Mouse (Mus musculus) naive thymus-derived CD4-positive, alpha-beta T cell, adult 2 months (primary cell): Measurements from ENCODE around the gene Arhgef16.
A peak's percentile ranks its signal among the peaks of the same experiment; 100 is the strongest.

ENCODE experiments used
- DNase-seq: peaks from one replicate; pipeline ENCODE4 v3.0.0-alpha.2; 2011; ENCODE audit warnings: low read depth

Gene Arhgef16

GRCm38 (mm10) chr4:154293735-154294201, 7.7 kb downstream of the Arhgef16 start:
- no peak for DNase-seq

GRCm38 (mm10) chr4:154283671-154284070, 17.8 kb downstream of the Arhgef16 start:
- no peak for DNase-seq

DNA sequence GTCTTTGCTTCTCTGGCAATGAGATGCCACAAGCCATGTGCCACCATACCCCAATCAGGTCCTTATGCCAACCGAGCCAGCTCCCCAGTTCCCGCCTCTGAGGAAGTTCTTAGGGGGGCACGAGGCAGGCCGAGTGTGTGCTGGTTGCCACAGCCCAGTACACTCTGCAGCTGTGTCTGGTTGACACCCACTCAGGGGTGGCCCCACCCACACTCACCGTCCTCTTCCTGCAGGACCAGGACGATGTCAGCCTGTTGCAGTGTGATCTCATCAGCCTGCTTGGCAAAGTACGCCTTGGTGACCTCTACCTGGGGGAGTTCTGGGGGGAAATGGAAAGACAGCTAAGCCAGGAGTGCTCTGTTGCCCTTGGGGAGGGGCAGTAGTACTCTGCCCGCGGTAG, 22.0 kb downstream of the Arhgef16 start:
- DNase-seq: no peak

GRCm38 (mm10) chr4:154273000-154273399, 28.5 kb downstream of the Arhgef16 start:
- peak; percentile 32 for DNase-seq

DNA sequence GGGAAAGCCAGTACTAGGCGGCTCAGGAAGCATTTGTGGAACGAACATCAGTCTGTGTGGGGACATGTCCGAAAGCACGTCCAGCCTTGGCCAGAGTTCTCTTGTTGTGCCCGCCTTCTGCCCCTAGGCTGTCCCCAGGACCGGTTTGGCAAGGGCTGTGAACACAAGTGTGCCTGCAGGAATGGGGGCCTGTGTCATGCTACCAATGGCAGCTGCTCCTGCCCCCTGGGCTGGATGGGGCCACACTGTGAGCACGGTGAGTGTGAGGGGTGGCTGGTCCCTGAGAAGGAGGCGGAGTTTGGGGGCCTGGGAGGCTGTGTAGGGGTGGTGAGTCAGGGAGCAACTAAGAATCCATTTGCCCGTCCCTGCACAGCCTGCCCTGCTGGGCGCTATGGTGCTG, 32.0 kb downstream of the Arhgef16 start:
- no peak for DNase-seq

DNA sequence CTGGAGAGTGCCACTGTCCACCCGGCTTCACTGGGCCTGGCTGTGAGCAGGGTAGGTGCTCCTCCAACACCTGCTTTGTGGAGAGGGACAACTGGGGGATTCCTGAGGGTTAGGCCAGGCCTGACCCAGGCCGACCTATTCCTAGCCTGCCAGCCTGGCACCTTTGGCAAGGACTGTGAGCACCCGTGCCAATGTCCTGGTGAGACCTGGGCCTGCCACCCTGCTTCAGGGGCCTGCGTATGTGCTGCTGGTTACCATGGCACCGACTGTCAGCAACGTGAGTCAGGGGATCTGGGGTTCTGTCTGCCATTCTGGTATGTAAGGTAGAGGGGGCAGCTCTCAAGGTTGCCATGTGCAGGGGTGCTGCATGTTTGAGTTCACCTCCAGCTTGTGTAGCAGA, 34.0 kb downstream of the Arhgef16 start:
- no peak for DNase-seq

DNA sequence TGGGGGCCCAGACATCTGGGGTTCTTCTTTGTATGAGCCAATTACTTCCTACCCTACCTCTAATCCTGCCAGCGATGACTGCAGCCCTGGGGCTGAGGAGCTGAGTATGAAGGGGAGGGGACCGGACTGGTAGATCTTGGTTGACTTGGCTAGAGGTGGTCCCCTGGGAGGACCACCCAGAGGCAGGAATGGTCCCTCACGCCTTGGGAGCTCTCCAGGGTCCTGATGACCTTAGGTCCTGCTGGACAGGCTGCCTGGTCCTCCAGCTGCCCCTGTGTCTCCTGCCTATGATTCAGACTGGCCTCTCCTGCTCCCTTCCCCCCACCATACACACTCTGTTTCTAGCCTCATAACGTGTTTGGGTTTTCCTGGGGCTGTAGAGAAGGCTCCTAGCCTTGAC, 39.4 kb downstream of the Arhgef16 start:
- DNase-seq: no peak

DNA sequence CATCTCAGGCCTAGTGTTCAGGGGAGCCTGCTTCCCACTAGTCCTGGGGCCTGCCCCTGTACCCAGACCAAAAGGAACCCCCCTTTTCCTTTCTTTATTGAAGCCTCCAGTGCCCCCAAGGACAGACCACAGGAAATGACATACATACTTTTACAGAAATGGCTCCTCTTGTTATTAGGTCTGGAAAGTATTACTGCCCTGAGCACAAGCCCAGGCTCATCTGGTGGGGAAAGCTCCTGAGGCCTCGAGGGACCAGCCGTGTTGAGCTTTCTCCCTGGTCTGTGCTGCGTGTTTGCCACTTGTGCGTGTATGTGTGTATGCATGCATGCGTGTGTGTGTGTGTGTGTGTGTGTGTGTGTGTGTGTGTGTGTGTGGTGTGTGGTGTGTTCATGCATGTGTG, 40.7 kb downstream of the Arhgef16 start:
- DNase-seq: no peak

DNA sequence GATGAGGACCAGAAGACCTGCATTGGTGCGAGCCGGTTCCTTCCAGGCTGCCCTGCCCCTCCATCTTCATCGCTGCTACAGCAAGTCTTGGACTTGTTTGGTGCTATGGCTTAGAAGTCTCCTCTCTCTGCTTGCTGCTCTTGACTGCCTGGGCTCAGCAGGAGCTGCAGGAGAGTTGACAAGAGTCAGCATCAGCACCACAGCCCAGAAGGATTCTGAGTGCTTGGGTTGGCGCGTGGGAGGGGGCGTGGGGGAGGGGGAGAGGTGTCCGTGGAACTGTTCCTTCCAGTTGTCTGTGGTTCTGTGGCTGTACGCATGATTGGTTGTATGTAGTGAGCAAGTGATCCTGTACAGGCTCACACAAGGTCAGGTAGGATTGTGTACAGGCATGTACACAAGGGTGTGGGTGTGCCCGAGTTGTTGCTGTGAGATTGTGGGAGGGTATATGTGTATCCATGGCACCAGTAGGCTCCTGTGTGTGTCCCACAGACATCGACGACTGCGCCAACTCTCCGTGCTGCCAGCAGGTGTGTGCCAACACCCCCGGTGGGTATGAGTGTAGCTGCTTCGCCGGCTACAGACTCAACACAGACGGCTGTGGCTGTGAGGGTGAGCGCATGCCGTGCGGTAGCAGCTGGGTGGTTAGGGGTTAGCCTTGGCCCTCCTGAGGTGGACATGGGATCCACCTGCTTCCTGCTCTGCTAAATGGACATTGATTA, 48.8 kb downstream of the Arhgef16 start:
- DNase-seq: no peak

- DNase-seq: no peak
Observed at GRCm38 (mm10) chr4:154249316-154249715, 52.2 kb downstream of the Arhgef16 start.

DNA sequence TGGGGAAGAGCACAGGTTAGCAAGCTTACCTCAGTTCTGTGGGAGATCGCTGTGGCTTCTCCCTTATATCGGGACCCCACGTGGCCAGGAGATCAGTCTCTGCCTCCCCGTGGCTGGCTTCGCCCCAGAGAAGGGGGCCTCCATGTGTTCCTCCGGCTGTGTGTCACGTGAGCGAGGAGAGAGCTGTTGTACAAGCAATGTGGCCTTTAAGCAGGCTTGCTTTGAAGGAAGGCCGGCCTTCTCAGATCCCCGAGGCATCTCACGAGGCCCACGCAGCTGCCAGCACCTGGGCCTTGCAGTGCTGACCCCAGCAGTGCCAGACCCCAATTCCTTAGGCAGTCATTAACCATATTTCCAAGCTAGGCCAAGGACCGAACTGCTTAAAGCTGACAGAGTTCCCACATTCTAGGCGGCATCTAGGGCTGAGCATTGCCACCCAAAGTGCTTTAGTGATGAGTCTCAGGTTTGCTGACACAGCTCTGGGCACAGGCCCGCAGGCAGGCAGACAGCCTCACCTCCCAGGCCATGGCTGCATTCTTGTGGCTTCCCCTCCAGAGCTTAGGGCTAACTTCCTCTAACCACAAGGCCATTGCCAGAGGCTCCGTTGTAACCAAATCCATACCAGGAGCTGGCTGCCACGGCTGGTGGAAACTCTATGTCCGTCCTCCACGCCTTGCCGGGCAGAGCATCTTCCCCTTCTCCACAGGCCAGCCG, 53.2 kb downstream of the Arhgef16 start:
- DNase-seq: no peak

DNA sequence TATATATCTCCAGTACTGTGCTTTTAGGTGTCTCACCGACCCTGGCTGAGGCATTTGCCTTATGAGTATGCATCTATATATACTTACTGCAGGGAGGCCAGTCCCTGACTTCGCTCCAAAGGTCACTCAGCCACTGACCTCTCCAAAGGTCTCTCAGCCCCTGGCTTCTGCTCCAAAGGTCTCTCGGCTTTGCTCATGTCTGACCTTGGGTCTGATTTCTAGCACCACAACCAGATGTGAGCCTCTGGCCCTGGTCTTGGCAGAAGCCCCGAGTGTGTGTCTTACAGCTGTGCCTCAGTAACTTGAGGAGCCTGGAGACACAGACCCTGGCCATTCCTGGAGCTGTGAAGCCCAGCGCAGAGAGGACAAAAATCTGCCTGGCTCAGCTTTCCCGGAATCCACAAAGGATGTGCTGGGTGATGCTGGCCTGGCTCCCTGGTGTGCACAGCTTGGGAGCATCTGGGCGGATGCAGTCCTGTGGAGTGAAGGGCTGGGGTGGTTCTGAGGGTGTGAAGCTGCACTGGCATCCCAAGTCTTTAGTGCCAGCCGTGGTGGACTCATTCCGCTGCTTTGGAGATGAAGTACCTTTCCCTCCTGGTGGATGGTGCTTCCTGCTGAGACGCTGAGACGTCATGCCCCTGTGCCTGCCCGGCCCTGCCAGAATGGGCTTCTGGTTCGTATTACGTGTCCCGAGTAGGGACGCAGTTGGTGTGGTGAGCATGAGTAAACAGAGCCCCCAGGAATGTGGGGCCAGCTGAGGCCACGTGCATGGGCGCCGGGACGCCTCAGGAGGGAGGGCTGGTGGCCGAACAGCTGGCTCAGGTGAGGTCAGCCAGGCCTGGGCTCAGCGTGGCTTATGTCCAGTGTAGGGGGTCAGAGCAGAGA, 54.0 kb downstream of the Arhgef16 start:
- no peak for DNase-seq

DNA sequence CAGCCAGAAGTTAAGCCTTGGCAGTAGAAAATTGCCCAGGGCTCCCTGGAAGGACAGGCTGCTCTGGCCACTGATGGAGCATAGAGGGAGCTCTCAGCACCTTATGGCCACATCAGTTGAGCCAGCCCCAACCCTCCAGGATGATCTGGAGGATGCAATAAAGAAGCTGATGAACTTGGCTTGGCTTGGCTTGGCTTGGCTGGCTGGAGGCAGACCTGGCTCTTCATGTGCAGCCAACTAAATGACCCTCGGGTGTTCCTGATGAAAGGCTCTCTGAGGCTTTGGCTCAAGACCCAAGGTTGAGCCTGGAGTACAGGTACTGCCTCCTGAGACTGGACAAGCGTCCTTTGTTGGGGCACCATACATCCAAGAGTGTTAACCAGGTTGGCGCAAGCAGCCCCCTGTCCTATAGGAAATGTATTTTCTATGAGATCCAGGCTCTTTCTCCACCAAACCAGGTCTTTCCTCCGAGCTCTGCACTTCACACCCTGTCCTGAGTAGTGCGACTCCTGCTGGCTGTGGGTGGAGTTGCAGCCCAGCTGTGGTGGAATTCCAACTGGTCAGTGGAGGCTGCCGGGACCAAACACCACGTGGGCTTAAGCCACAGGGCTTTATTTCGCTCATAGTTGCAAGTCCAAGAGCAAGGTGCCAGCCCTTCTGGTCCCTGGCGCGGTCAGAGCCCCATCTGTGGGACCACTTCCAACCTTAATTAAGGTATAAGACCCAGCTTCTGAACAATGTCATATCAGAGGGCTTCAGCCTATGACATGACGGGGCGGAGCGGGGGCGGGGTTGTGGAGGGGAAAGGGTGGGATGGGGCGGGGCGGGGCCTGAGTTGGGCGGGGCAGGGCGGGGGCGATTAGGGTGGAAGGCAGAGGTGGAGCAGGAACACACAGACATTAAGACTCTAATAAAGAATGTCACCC, 55.1 kb downstream of the Arhgef16 start:
- peak; percentile 47 for DNase-seq

DNA sequence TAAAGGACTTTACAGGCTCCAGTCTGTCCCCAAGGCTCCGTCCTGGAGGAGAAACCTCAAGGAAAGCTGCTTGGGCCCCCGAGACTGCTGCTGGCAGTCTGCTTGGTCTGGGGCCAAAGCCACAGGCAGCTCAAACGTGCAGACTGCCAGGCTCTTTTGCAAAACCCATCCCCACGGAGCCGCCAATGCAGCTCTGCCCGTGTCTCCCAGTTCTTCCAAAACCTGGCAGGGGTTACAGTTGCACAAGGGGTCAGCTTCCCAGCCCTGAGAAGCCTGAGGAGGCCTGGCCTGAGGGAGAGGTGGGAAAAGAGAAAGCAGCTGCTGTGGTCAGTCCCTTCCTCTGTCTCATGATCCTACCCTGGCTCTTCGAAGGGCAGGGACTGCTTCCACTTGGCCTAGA, 56.1 kb downstream of the Arhgef16 start:
- DNase-seq: no peak

DNA sequence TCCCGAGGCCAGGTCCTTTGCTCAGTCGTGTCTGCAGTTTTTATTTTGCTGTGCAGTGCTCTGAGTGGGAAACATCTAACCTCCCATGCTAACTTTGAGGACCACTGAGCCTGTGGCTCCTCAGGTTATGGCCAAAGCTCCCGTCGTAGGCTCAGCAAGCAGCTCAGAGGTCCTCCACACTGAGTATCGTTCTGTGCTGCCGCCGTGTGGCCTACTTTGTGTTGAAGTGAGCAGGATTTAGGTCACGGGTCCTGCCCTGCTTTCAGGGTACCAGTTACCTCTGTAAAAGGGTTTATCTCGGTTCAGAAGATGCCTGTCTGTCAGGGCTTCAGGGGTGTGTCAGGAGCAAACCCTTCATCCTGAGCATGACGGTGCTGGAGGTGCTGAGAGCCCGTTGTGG, 60.9 kb downstream of the Arhgef16 start:
- DNase-seq: no peak

GRCm38 (mm10) chr4:154239199-154239598, 62.3 kb downstream of the Arhgef16 start:
- no peak for DNase-seq

GRCm38 (mm10) chr4:154237306-154237705, 64.2 kb downstream of the Arhgef16 start:
- DNase-seq: no peak

- DNase-seq: no peak
Observed at GRCm38 (mm10) chr4:154236893-154237292, 64.6 kb downstream of the Arhgef16 start.

DNA sequence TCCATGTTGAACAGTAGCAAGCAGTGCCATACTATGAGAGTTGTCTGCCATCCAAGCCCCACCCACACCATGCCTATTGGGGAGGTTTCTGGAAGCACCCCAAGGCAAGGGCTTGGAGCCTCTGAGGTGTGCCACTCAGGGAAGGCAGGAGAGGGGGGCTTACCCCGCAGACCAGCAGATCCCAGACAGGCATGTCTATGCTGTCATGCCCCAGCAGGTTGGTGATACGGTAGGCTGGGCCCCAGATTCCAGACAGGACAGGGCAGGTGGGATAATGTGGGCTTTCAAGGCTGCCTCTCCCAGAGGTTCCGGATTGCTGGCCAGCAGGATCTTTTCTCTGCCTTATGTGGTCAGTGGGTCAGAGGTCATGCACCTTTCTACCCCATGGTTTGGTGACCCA, 65.5 kb downstream of the Arhgef16 start:
- DNase-seq: no peak

DNA sequence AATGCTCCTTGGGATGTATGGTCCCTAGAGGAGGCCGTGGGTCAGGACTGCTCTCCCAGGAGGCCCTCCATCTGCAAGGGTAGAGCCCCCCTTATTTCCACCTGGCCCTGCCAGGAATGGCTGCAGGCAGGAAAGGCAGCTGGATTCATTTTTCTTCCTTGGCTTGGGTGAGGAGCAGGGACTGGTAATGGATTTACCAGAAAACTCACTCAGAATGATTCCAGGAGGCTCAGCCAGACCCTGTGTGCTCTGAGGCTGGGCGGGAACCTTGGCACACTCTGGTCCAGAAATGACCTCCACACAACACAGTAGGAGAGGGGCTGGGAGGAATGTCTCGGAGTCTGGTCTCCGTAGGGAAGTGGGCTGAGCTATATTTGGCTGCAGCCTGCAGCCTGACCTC, 69.2 kb downstream of the Arhgef16 start:
- DNase-seq: no peak

DNA sequence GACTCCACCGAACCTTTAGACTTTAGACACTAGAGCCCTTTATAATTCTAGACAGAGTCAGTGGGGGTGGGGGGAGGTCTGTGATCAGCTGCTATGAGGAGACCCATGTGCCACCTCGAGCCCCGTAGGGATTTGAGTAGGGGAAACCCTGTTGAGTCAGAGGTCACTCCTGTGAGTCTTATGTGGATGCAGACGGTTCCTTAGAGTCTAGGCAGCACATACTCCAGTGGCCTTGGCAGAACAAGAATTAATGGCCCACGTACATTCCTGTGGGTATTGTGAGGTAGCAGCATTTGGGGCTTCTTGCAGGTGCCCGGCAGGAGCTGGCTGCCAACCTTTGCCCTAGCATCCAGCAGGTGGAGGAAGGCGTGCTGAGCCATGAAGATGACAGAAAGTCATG, 70.1 kb downstream of the Arhgef16 start:
- DNase-seq: no peak

- DNase-seq: no peak
Observed at GRCm38 (mm10) chr4:154229569-154229968, 71.9 kb downstream of the Arhgef16 start.
